ENCODE assay signal across 12 mouse cellular contexts in the genomic region with DNA sequence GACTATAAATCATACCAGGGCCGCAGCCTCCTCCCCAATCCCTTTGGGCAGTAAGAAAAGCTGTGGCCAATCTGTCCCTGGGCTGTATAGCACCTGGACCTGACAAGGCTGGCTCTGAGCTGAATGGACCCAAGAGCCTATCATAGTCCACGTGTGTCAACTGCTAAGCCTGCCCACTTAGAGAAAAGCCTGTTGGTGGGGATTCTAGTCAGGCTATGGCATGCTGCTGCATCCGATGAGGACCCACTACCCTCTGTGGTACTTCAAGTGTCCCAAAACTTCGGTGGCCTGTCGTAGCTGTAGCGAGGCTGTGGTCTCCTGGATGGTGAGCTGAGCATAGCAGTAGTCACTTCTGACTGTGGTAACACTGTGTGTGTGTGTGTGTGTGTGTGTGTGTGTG. TPM values are rescaled to one million over a fixed set of nuclear protein-coding genes. Genes with fewer than 3 reads are reported as not detected.
DNase-seq lines count a peak whose midpoint lies in the region; ATAC-seq lines count a peak whose summit lies in the region.
"Had no signal": no experiment of that assay in that cellular context is flagged by ENCODE, and none has a peak within 500 bp of the region (broad histone marks: within the 10 kb centered on the region; RNA-seq: fewer than 3 reads in every experiment).

No protein-coding gene starts in this region.

- no peak for ATAC-seq in heart, embryonic 13.5 days (ENCODE audit: extremely low read depth, insufficient number of reproducible peaks, low FRiP score, low TSS enrichment)
- no peak for ATAC-seq in neural tube, embryonic 12.5 days (ENCODE audit: low FRiP score, low read depth)
- ATAC-seq in stomach, embryonic 16.5 days (ENCODE audit: insufficient read depth, low FRiP score) = no peak

- DNase-seq in cerebellum, adult 18-20 months = peak; percentile 49 to 52
- DNase-seq in cerebellum, adult 8-10 months = no peak
- no peak for DNase-seq in heart, postnatal 14 days
- no peak for DNase-seq in neural tube, embryonic 10.5 days (ENCODE audit: extremely low spot score, low spot score)
- no peak for DNase-seq in urinary bladder, adult 18-20 months (ENCODE audit: low spot score in 2 of 2)
- DNase-seq: spleen, adult 18-20 months; thymus, adult 18-20 months had no signal

- peaks cover 48% of the 10 kb centered on the region for H3K27me3 ChIP-seq in heart, embryonic 13.5 days (replicated peaks)
- H3K27me3 ChIP-seq in neural tube, embryonic 12.5 days (replicated peaks) = peaks cover 13% of the 10 kb centered on the region
- 0 out of 2 replicates have a peak, but pooled peaks cover 3% of the 10 kb centered on the region for H3K27me3 ChIP-seq in stomach, embryonic 16.5 days (ENCODE audit: control insufficient read depth, insufficient read depth, low read length)
- H3K27me3 ChIP-seq: embryonic facial prominence, embryonic 15.5 days had no signal

- H3K9me3 ChIP-seq in heart, embryonic 13.5 days = no peaks in the 10 kb centered on the region
- H3K9me3 ChIP-seq in neural tube, embryonic 12.5 days = no peaks in the 10 kb centered on the region
- no peaks in the 10 kb centered on the region for H3K9me3 ChIP-seq in stomach, embryonic 16.5 days (replicated peaks; ENCODE audit: control insufficient read depth, low read length)
- H3K9me3 ChIP-seq: embryonic facial prominence, embryonic 15.5 days; G1E had no signal

- peaks cover 24% of the 10 kb centered on the region for H3K36me3 ChIP-seq in heart, embryonic 13.5 days
- H3K36me3 ChIP-seq in neural tube, embryonic 12.5 days = peaks cover 19% of the 10 kb centered on the region
- H3K36me3 ChIP-seq in stomach, embryonic 16.5 days (ENCODE audit: control insufficient read depth, insufficient read depth, low read length) = no peaks in the 10 kb centered on the region

- intact Hi-C loops in heart, postnatal 14 days (cut with DNase I) = no loop called here

- H3K4me3 ChIP-seq in heart, embryonic 13.5 days = no peak overlapping the region
- H3K4me3 ChIP-seq in neural tube, embryonic 12.5 days = no peak overlapping the region
- no peak overlapping the region for H3K4me3 ChIP-seq in stomach, embryonic 16.5 days (replicated peaks; ENCODE audit: low read length)
- H3K4me3 ChIP-seq: embryonic facial prominence, embryonic 15.5 days had no signal

- H3K9ac ChIP-seq in heart, embryonic 13.5 days = 0 out of 2 replicates have a peak overlapping the region, but pooled peaks have one; percentile 24
- H3K9ac ChIP-seq in neural tube, embryonic 12.5 days = no peak overlapping the region
- H3K9ac ChIP-seq in stomach, embryonic 16.5 days (ENCODE audit: low read length) = no peak overlapping the region
- H3K9ac ChIP-seq: embryonic facial prominence, embryonic 15.5 days had no signal

- no peak overlapping the region for H3K27ac ChIP-seq in heart, embryonic 13.5 days (replicated peaks)
- H3K27ac ChIP-seq in neural tube, embryonic 12.5 days = no peak overlapping the region
- peak overlapping the region; percentile 11; the same call in 1 of the 2 replicates for H3K27ac ChIP-seq in stomach, embryonic 16.5 days (ENCODE audit: low read length)
- H3K27ac ChIP-seq: embryonic facial prominence, embryonic 15.5 days had no signal

- 78% methylated on average over 6 of the region's 6 CpGs for WGBS in heart, embryonic 13.5 days
- WGBS in neural tube, embryonic 12.5 days = 87% methylated on average over 6 of the region's 6 CpGs
- 84% methylated on average over 6 of the region's 6 CpGs for WGBS in stomach, embryonic 16.5 days

- no peak overlapping the region for H3K4me2 ChIP-seq in heart, embryonic 13.5 days
- peak overlapping the region; percentile 81 for H3K4me2 ChIP-seq in neural tube, embryonic 12.5 days (replicated peaks)
- H3K4me2 ChIP-seq in stomach, embryonic 16.5 days (ENCODE audit: low read depth, low read length) = no peak overlapping the region
- H3K4me2 ChIP-seq: embryonic facial prominence, embryonic 15.5 days had no signal

- H3K4me1 ChIP-seq in heart, embryonic 13.5 days = peaks cover 54% of the 10 kb centered on the region
- peaks cover 72% of the 10 kb centered on the region for H3K4me1 ChIP-seq in neural tube, embryonic 12.5 days
- peaks cover 40% of the 10 kb centered on the region for H3K4me1 ChIP-seq in stomach, embryonic 16.5 days (ENCODE audit: control insufficient read depth, insufficient read depth, low read length)

RNA-seq across cellular contexts. Expression of gene Ppara, which starts 57.4 kb away (rescaled TPM):
- 5.9 and 6.6 TPM in 2 replicates for polyA plus RNA-seq in heart, embryonic 13.5 days (2015; fragmentation: Nextera tagmentation; extraction: Ambion mirVana)
- total RNA-seq in heart, postnatal 14 days (2021) = 10 to 100 TPM; 50.7 to 60.1 TPM
- 1.1 and 1.5 TPM in 2 replicates for polyA plus RNA-seq in neural tube, embryonic 12.5 days (2016; fragmentation: Nextera tagmentation; extraction: Ambion mirVana)
- polyA plus RNA-seq in stomach, embryonic 16.5 days (2015; fragmentation: Nextera tagmentation; extraction: Ambion mirVana) = 8.7 and 12.2 TPM in 2 replicates
- polyA plus RNA-seq: G1E had no signal

Comparison
In these comparisons a context has a peak if more than half of its experiments do, and no peak if none do; other contexts are left out.
1. DNase-seq: peak in cerebellum, adult 18-20 months (2 of 2); none in cerebellum, adult 8-10 months (single experiment), heart, postnatal 14 days (0 of 2), neural tube, embryonic 10.5 days (single experiment) and urinary bladder, adult 18-20 months (0 of 2).